Mouse (Mus musculus): Measurements from ENCODE around the gene Eif2ak2.

Eif2ak2 gene

GRCm38 (mm10) chr17:78882401-78883112 is at the start of gene Eif2ak2:
Gene Eif2ak2, minus strand, starts transcription at chr17:78882573.
- DNase-seq (ENCODE audit: extremely low spot score, low spot score), result peak; percentile 78

GRCm38 (mm10) chr17:78917696-78918095 is 35.3 kb upstream of the Eif2ak2 start:
- no peak for DNase-seq (ENCODE audit: extremely low spot score, low spot score)

- no peak for DNase-seq (ENCODE audit: extremely low spot score, low spot score)
Measured at GRCm38 (mm10) chr17:78916899-78917298, 34.5 kb upstream of the Eif2ak2 start.

GRCm38 (mm10) chr17:78916369-78916813 is 34.0 kb upstream of the Eif2ak2 start, which contains the start of gene Cebpzos:
Gene Cebpzos, plus strand, starts transcription at chr17:78916500.
- DNase-seq (ENCODE audit: extremely low spot score, low spot score), result peak; percentile 87

- no peak for DNase-seq (ENCODE audit: extremely low spot score, low spot score)
Measured at GRCm38 (mm10) chr17:78915772-78916171, 33.4 kb upstream of the Eif2ak2 start.

- DNase-seq (ENCODE audit: extremely low spot score, low spot score), result no peak
Measured at GRCm38 (mm10) chr17:78913921-78914320, 31.5 kb upstream of the Eif2ak2 start.

GRCm38 (mm10) chr17:78912861-78913281 is 30.5 kb upstream of the Eif2ak2 start:
- DNase-seq (ENCODE audit: extremely low spot score, low spot score), result no peak

GRCm38 (mm10) chr17:78909374-78909773 is 27.0 kb upstream of the Eif2ak2 start:
- no peak for DNase-seq (ENCODE audit: extremely low spot score, low spot score)

- DNase-seq (ENCODE audit: extremely low spot score, low spot score), result no peak
Measured at GRCm38 (mm10) chr17:78906892-78907291, 24.5 kb upstream of the Eif2ak2 start, which contains the start of gene Sult6b1. Gene Sult6b1, minus strand, starts transcription at chr17:78906992.

- no peak for DNase-seq (ENCODE audit: extremely low spot score, low spot score)
Measured at GRCm38 (mm10) chr17:78903158-78903557, 20.8 kb upstream of the Eif2ak2 start.

GRCm38 (mm10) chr17:78895394-78895793 is 13.0 kb upstream of the Eif2ak2 start:
- DNase-seq (ENCODE audit: extremely low spot score, low spot score), result no peak

GRCm38 (mm10) chr17:78894991-78895390 is 12.6 kb upstream of the Eif2ak2 start:
- DNase-seq (ENCODE audit: extremely low spot score, low spot score), result no peak

- no peak for DNase-seq (ENCODE audit: extremely low spot score, low spot score)
Measured at GRCm38 (mm10) chr17:78891020-78891419, 8.6 kb upstream of the Eif2ak2 start.

GRCm38 (mm10) chr17:78889184-78889583 is 6.8 kb upstream of the Eif2ak2 start:
- no peak for DNase-seq (ENCODE audit: extremely low spot score, low spot score)

GRCm38 (mm10) chr17:78888554-78888953 is 6.2 kb upstream of the Eif2ak2 start:
- DNase-seq (ENCODE audit: extremely low spot score, low spot score), result no peak

GRCm38 (mm10) chr17:78885286-78886065 is 3.1 kb upstream of the Eif2ak2 start:
- DNase-seq (ENCODE audit: extremely low spot score, low spot score), result no peak

- no peak for DNase-seq (ENCODE audit: extremely low spot score, low spot score)
Measured at GRCm38 (mm10) chr17:78883291-78883690, 918 bp upstream of the Eif2ak2 start.

- DNase-seq (ENCODE audit: extremely low spot score, low spot score), result peak; percentile 17
Measured at GRCm38 (mm10) chr17:78881878-78882304, 482 bp downstream of the Eif2ak2 start.

GRCm38 (mm10) chr17:78873886-78874285 is 8.5 kb downstream of the Eif2ak2 start:
- DNase-seq (ENCODE audit: extremely low spot score, low spot score), result no peak

- DNase-seq (ENCODE audit: extremely low spot score, low spot score), result no peak
Measured at GRCm38 (mm10) chr17:78856243-78856642, 26.1 kb downstream of the Eif2ak2 start.

- DNase-seq (ENCODE audit: extremely low spot score, low spot score), result no peak
Measured at GRCm38 (mm10) chr17:78842271-78842928, 40.0 kb downstream of the Eif2ak2 start.

- DNase-seq (ENCODE audit: extremely low spot score, low spot score), result no peak
Measured at GRCm38 (mm10) chr17:78836056-78836455, 46.3 kb downstream of the Eif2ak2 start.
